Mouse (Mus musculus) embryonic facial prominence, embryonic 11.5 days (tissue): ENCODE results near the gene Ccdc33. TPM values are rescaled to one million over a fixed set of nuclear protein-coding genes. Genes with fewer than 3 reads are reported as not detected.
A peak's percentile ranks its signal among the peaks of the same experiment; 100 is the strongest.

Experiments used
- ATAC-seq: fragments of 200-750 bp; cut with Nextera tagmentation; replicated peaks from 2 replicates; pipeline ENCODE4 v1.8.0; 2017; ENCODE audit warnings: low read depth; ENCODE audit not compliant: insufficient number of reproducible peaks, low FRiP score, low TSS enrichment
- DNase-seq: peaks from one replicate; pipeline ENCODE4 v3.0.0-alpha.2; 2015; ENCODE audit warnings: low spot score
- H3K27ac ChIP-seq: fragments of 300-500 bp; sonication (generic); replicated peaks from 2 replicates; pipeline ENCODE4 v1.5.1; 2014; ENCODE audit warnings: mild to moderate bottlenecking, low read depth, low read length, control low read depth
- H3K27me3 ChIP-seq: fragments of 300-500 bp; sonication (generic); 2 replicates; pipeline ENCODE4 v1.6.1; 2014; ENCODE audit warnings: mild to moderate bottlenecking, low read length, moderate library complexity, mixed read lengths; ENCODE audit not compliant: control insufficient read depth, insufficient read depth
- H3K36me3 ChIP-seq: fragments of 300-500 bp; sonication (generic); replicated peaks from 2 replicates; pipeline ENCODE4 v1.6.1; 2014; ENCODE audit warnings: low read depth, mild to moderate bottlenecking, low read length, moderate library complexity, mixed read lengths; ENCODE audit not compliant: control insufficient read depth, insufficient read depth
- H3K4me1 ChIP-seq: fragments of 300-500 bp; sonication (generic); 2 replicates; pipeline ENCODE4 v1.6.1; 2014; ENCODE audit warnings: low read length, mixed read lengths; ENCODE audit not compliant: control insufficient read depth, insufficient read depth
- H3K4me2 ChIP-seq: fragments of 300-500 bp; sonication (generic); 2 replicates; pipeline ENCODE4 v1.6.1; 2014; ENCODE audit warnings: low read depth, mild to moderate bottlenecking, control low read depth, low read length, moderate library complexity
- H3K4me3 ChIP-seq: fragments of 300-500 bp; sonication (generic); 2 replicates; pipeline ENCODE4 v1.5.1; 2014; ENCODE audit warnings: low read depth, low read length, control low read depth
- H3K9ac ChIP-seq: fragments of 300-500 bp; sonication (generic); replicated peaks from 2 replicates; pipeline ENCODE4 v1.6.1; 2014; ENCODE audit warnings: mild to moderate bottlenecking, control low read depth, low read length
- H3K9me3 ChIP-seq: fragments of 300-500 bp; sonication (generic); replicated peaks from 2 replicates; pipeline ENCODE4 v1.6.1; 2016; ENCODE audit warnings: mild to moderate bottlenecking, low read length, inconsistent platforms, mixed read lengths; ENCODE audit not compliant: control insufficient read depth
- WGBS: fragments of 180-500 bp; shearing (Covaris S2); extraction: QIAGEN DNeasy Blood & Tissue Kit; methylation state at CpG from one replicate; pipeline ENCODE4 v1.1.7; 2014; 5-methylcytosine and 5-hydroxymethylcytosine counted together
- polyA plus RNA-seq: library from polyadenylated mRNA; unstranded; fragments of >200 nt; fragmentation: Nextera tagmentation; extraction: Ambion mirVana; gene quantifications from 2 replicates; pipeline ENCODE4 v1.2.1, GENCODE M21; 2014

The Ccdc33 gene
- polyA plus RNA-seq, 1 experiment from 2014 or later, result 0.77 TPM

DNA sequence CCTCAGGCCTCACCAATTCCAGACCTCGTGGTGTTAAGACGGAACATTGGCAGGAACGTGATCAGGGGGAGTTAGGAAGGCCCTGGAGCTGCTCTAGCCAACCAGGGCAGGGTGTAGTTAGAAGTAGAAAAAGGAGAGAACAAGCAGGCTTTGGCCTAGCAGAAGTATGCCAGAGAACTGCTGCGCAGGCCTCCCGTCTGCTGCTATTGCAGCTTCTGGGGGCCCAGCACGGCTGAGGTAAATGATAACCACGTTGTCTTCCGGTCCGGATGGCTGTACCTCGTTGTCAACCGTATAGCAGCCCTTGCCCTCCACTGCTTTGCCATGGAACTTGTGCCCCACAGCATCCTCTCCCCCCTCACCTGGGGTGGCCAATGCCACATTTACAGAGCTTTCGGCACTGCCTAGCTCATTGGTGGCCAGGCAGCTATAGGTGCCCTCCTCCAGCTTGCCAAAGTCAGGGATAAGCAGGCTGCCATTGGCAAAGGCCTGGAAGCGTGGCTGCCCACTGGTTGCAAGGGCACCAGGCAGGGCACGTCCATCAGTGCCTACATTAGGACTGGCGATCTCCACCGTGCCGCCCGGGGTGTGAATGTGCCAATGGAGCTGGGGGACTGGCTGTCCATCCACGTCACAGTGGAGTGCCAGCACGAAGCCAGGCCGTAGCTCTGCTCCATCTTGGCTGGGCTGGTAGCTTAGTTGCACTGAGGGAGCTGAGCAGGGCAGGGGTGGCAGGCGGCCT is 38.4 kb upstream of the Ccdc33 start:
- WGBS, result 89% methylated on average over 22 of the region's 22 CpGs
- Histone ChIP-seq H3K4me1 (peaks cover 16% of the 10 kb centered on the region), H3K4me3 (no peak overlapping the region; the same call in 1 of the 2 replicates), H3K9ac (no peak overlapping the region; the same call in 1 of the 2 replicates), H3K36me3 (no peaks in the 10 kb centered on the region), H3K4me2 (peak overlapping the region; percentile 48), H3K27me3 (no peaks in the 10 kb centered on the region), H3K9me3 (no peaks in the 10 kb centered on the region), H3K27ac (no peak overlapping the region)
- ATAC-seq (0 out of 2 replicates have a peak, but pooled peaks have one; percentile 7), DNase-seq (no peak)

DNA sequence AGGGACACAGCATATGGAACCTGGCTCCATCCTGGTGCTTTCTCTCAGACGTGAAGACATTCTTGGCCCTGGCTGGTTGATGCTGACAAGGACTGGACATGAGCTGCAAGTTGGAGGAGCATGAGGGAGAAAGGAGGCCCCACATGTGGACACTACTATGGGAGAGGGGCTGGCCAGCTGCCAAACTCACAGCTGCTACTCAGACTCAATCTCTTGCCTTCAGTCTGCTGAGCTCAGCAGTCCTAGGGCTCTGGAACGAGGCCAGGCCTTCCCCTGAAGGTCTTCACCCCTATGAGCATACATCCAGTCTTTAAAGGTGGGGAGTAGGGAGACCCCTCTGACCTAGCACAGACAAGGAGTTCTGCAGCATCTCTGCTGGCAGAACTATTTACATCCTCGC is 36.7 kb upstream of the Ccdc33 start:
- H3K9me3 ChIP-seq, result no peaks in the 10 kb centered on the region
- H3K36me3 ChIP-seq, result no peaks in the 10 kb centered on the region; the same call in 1 of the 2 replicates
- ATAC-seq (no peak), DNase-seq (peak; percentile 37)
- no peak overlapping the region for H3K27ac ChIP-seq
- H3K4me2 ChIP-seq, result no peak overlapping the region
- no peak overlapping the region for H3K4me3 ChIP-seq
- H3K9ac ChIP-seq, result no peak overlapping the region
- peaks cover 16% of the 10 kb centered on the region for H3K4me1 ChIP-seq
- H3K27me3 ChIP-seq, result no peaks in the 10 kb centered on the region
- 58% methylated on average over 3 of the region's 3 CpGs for WGBS

DNA sequence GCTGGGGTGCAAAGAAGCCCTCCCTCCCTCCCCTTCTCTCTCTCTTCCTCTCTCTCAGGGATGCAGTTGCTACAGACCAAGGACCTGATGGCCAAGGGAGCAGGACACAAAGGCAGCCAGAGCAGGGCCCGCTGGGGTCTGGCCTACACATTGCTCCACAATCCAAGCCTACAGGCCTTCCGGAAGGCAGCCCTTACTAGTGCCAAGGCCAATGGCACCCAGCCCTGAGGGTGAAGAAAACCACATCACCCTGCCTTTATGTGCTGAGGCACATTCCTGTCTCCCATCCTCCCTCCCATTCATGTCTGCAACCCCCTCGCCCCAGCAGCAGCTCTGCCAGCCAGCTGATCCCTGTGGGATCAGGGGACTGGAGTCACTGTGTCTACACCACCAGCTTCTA is 34.5 kb upstream of the Ccdc33 start:
- Histone ChIP-seq H3K36me3 (no peaks in the 10 kb centered on the region; the same call in 1 of the 2 replicates), H3K4me1 (peaks cover 9% of the 10 kb centered on the region), H3K27me3 (no peaks in the 10 kb centered on the region), H3K9me3 (no peaks in the 10 kb centered on the region), H3K9ac (no peak overlapping the region), H3K4me3 (no peak overlapping the region), H3K4me2 (no peak overlapping the region), H3K27ac (no peak overlapping the region)
- ATAC-seq (no peak), DNase-seq (no peak)
- WGBS, result 81% methylated on average over 3 of the region's 3 CpGs

DNA sequence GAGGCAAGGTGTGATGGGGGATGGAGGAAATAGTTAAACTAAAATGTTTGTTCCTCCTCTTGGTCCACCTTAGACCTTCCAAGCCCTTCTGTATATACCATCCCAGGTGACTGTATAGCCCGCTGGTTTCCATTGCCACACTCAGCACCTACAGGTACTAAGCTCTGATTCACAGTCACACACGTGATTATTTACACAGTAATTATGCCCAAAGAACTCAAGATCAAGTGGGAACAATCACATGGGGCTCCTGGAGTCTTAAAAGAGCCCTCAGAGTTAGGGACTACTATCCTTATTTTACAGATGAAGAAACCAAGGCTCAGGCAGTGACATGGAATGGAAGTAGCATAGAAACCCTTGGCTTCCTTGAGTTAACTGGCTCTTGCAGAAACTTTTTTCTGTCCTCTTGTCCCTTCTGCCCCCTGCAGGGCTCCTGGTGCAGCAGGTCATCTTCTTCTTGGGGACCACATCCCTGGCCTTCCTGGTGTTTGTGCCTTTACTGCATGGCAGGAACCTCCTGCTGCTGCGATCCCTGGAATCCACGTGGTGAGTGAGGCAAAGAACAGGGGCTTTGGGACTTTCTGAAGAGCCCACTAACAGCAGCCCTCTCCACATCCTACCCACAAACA is 32.2 kb upstream of the Ccdc33 start:
- WGBS, result 75% methylated on average over 4 of the region's 4 CpGs
- no peak overlapping the region for H3K4me2 ChIP-seq
- no peaks in the 10 kb centered on the region for H3K9me3 ChIP-seq
- no peak overlapping the region for H3K27ac ChIP-seq
- H3K27me3 ChIP-seq, result no peaks in the 10 kb centered on the region
- no peak for DNase-seq
- no peak overlapping the region for H3K4me3 ChIP-seq
- H3K36me3 ChIP-seq, result no peaks in the 10 kb centered on the region; the same call in 1 of the 2 replicates
- ATAC-seq, result no peak
- H3K9ac ChIP-seq, result no peak overlapping the region
- H3K4me1 ChIP-seq, result no peaks in the 10 kb centered on the region; the same call in 1 of the 2 replicates

DNA sequence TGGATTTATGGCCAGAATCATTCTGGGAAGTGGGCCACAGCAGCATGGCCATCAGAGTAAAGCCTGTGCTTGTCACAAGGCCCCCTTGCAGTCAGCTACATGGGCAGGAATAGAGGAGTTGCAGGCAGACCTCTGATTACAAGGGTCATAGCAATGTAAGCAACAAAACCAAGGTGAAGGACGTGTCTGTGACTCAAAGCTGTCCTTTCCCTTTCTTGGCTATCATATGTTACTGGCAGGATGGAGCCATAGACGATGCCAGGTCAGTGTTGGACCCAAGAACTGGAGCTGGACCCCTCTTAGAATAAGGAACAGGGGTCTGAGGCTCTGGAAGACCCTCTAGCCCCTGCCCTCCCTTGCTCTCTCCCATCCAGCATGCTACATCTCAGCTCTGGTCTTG is 30.2 kb upstream of the Ccdc33 start:
- H3K9me3 ChIP-seq, result no peaks in the 10 kb centered on the region
- H3K27me3 ChIP-seq, result no peaks in the 10 kb centered on the region
- 57% methylated on average over 2 of the region's 2 CpGs for WGBS
- H3K36me3 ChIP-seq, result no peaks in the 10 kb centered on the region; the same call in 1 of the 2 replicates
- H3K4me1 ChIP-seq, result peaks cover 2% of the 10 kb centered on the region; the same call in 1 of the 2 replicates
- no peak for ATAC-seq
- DNase-seq, result no peak
- H3K9ac ChIP-seq, result no peak overlapping the region
- H3K27ac ChIP-seq, result no peak overlapping the region
- no peak overlapping the region for H3K4me2 ChIP-seq
- no peak overlapping the region for H3K4me3 ChIP-seq

DNA sequence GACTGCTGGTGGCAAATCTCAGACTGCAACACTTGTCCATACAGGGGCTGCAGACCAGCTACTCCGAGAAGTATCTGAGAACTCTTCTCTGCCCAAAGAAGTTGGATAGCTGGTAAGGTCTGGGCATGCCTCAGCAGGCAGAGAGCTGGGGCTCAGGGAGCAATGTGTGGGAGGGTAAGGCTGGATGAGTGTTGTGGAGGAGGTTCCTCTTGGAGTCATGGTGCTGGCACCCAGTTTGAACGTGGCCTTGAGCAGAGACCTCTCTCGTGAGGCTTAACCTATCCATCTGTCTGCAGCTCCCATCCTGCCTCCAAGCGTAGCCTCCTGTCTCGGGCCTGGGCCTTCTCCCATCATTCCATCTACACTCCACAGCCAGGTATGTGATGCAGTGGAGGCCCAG is 26.8 kb upstream of the Ccdc33 start:
- no peak overlapping the region for H3K27ac ChIP-seq
- H3K27me3 ChIP-seq, result no peaks in the 10 kb centered on the region
- H3K9ac ChIP-seq, result no peak overlapping the region
- H3K36me3 ChIP-seq, result no peaks in the 10 kb centered on the region; the same call in 1 of the 2 replicates
- ATAC-seq, result no peak
- no peak overlapping the region for H3K4me2 ChIP-seq
- no peak overlapping the region for H3K4me3 ChIP-seq
- no peak for DNase-seq
- H3K9me3 ChIP-seq, result no peaks in the 10 kb centered on the region
- 81% methylated on average over 5 of the region's 5 CpGs for WGBS
- peaks cover 2% of the 10 kb centered on the region; the same call in 1 of the 2 replicates for H3K4me1 ChIP-seq

DNA sequence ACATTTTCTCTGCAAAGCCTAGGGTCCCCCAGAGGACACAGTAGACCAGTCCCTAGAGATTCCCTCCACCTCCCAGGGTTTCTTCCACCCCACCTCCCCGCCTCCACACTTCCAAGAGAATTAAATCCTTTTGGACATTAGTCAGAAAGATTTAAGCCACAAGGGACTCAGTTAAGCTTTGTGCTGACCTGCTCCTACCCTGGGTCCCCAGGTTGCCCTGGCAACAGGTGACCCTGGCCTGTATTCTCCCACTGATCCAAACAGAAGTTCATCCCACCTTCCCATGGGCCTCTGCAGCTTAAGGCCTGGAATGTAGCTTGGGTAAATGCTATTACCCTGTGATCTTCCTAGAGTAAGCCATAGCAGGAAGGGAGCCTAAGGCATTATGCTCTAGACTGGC is 26.0 kb upstream of the Ccdc33 start:
- H3K9me3 ChIP-seq, result no peaks in the 10 kb centered on the region
- ATAC-seq (no peak), DNase-seq (no peak)
- no peaks in the 10 kb centered on the region for H3K36me3 ChIP-seq
- H3K4me2 ChIP-seq, result no peak overlapping the region
- H3K4me3 ChIP-seq, result no peak overlapping the region
- H3K27me3 ChIP-seq, result no peaks in the 10 kb centered on the region
- no peak overlapping the region for H3K27ac ChIP-seq
- 33% methylated on average over 1 of the region's 1 CpGs for WGBS
- H3K4me1 ChIP-seq, result peaks cover 2% of the 10 kb centered on the region; the same call in 1 of the 2 replicates
- H3K9ac ChIP-seq, result no peak overlapping the region

DNA sequence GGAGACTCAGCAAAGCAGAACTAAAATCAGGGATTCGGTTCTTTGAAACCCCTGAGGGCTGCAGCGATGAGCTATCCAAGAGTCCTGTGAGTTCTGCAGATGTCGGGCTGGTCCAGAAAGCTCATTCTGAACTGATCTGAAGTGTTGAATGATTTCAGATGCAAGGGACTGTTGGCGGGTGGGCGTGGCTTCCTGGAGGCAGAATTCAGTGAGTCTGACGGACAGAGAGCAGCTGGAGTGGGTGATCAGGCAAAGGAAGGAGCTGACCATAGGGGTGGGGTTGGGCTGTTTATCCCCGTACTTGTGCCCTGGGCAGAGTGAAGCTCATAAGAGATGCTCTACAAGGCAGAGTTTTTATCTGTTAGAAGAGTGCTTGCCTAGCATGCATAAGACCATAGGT is 24.8 kb upstream of the Ccdc33 start:
- H3K36me3 ChIP-seq, result no peaks in the 10 kb centered on the region
- no peaks in the 10 kb centered on the region for H3K27me3 ChIP-seq
- ATAC-seq, result no peak
- peak overlapping the region; percentile 2; the same call in 1 of the 2 replicates for H3K9ac ChIP-seq
- H3K4me1 ChIP-seq, result peaks cover 2% of the 10 kb centered on the region; the same call in 1 of the 2 replicates
- H3K27ac ChIP-seq, result no peak overlapping the region
- no peaks in the 10 kb centered on the region for H3K9me3 ChIP-seq
- H3K4me2 ChIP-seq, result no peak overlapping the region
- WGBS, result 30% methylated on average over 7 of the region's 7 CpGs
- H3K4me3 ChIP-seq, result no peak overlapping the region
- DNase-seq, result peak; percentile 55
